Mouse (Mus musculus) embryonic fibroblast, embryonic 13.5 days (primary cell): ENCODE measurements at regions not wholly inside any gene's neighbourhood (a gene's known extent, or its start where the extent isn't known, plus 50 kb on each side); places are given as distances from the start of the nearest gene placed in this dataset.

Source experiments
- H3K27ac ChIP-seq: 2 replicates; pipeline ENCODE4 v1.5.1; 2012; ENCODE audit warnings: low read length, control low read depth, inconsistent platforms; ENCODE audit not compliant: insufficient read depth
- H3K4me1 ChIP-seq: 2 replicates; pipeline ENCODE4 v1.6.1; 2011; ENCODE audit warnings: low read length; ENCODE audit not compliant: control insufficient read depth, insufficient read depth
- H3K4me3 ChIP-seq: 2 replicates; pipeline ENCODE4 v1.5.1; 2011; ENCODE audit warnings: mild to moderate bottlenecking, control low read depth, low read length; ENCODE audit not compliant: insufficient read depth
- CTCF ChIP-seq: IDR thresholded peaks from 2 replicates; pipeline ENCODE4 v1.5.1; 2011; ENCODE audit warnings: mild to moderate bottlenecking, control low read depth, low read length, moderate library complexity, borderline replicate concordance; ENCODE audit not compliant: insufficient read depth
- POLR2A ChIP-seq: IDR thresholded peaks from 2 replicates; pipeline ENCODE4 v1.6.1; 2011; ENCODE audit warnings: low read depth, mild to moderate bottlenecking, control low read depth, low read length, moderate library complexity

- Histone ChIP-seq H3K4me1 (no peaks in the 10 kb centered on the region), H3K27ac (no peak overlapping the region), H3K4me3 (no peak overlapping the region)
- TF ChIP-seq CTCF (no peak), POLR2A (no peak)
Observed at GRCm38 (mm10) chr1:83878330-83879108, 470.5 kb upstream of the Sphkap start.

DNA sequence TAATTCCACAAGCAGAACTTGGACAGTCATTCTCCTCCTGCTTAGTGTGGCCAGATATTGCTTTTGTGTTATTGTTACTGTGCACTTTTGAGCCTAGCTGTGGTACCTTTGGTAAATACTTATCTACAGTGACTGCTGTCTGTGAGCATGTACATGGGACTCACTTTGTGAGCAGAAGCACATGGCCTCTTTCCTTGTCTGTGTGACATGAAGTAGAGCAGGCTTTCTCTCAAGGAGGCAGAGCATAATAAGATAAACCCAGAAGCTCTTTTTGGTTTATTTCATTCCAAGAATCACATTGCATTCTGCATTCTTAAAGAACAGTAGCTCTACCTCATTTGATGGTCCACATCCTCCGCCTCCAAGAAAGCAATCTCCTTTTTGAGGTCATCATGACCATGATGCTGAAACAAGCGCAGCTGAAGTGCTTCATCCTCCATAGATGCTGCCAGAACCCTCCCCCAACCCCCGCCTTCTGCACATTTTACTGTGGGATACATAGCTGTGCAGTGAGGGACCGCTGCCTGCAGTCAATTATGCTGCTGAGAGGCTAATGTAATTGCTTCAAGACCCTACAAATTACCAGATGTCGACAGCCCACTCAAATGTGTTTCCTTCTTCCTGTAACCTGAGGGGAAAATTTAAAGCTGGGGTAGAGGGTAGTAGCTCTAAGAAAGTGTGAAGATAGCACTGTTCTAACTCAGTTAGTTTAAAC lies 463.0 kb upstream of the Sphkap start:
- TF ChIP-seq POLR2A (no peak), CTCF (no peak)
- Histone ChIP-seq H3K4me3 (no peak overlapping the region), H3K4me1 (peaks cover 3% of the 10 kb centered on the region; the same call in 1 of the 2 replicates), H3K27ac (no peak overlapping the region)

- no peak overlapping the region for H3K4me3 ChIP-seq
- TF ChIP-seq POLR2A (no peak), CTCF (no peak)
- H3K4me1 ChIP-seq: peaks cover 3% of the 10 kb centered on the region; the same call in 1 of the 2 replicates
- H3K27ac ChIP-seq: no peak overlapping the region
Observed at GRCm38 (mm10) chr1:83869046-83869445, 461.0 kb upstream of the Sphkap start.

- Histone ChIP-seq H3K4me1 (peaks cover 6% of the 10 kb centered on the region; the same call in 1 of the 2 replicates), H3K4me3 (no peak overlapping the region), H3K27ac (no peak overlapping the region)
- TF ChIP-seq CTCF (no peak), POLR2A (no peak)
Observed at GRCm38 (mm10) chr1:83862541-83862940, 454.5 kb upstream of the Sphkap start.

DNA sequence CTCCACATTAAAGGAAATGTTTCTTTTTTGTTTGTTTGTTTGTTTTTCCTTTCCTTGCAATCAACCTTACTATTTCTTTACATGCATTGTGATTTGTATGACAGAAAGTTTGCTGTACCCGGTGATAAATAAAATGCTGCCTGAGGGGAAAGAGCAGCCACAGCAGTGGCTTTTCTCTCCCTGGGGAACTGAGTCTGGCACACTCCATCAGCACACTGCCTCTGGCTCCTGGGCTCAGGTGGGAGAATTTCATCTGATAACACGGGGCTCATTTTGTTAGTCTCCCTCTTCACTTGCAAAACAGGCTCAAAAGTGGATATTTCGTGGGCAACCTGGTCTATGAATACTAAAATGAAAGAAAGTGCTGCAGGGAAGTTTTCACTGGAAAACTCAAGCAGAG lies 454.1 kb upstream of the Sphkap start:
- Histone ChIP-seq H3K27ac (no peak overlapping the region), H3K4me1 (peaks cover 6% of the 10 kb centered on the region; the same call in 1 of the 2 replicates), H3K4me3 (no peak overlapping the region)
- TF ChIP-seq POLR2A (no peak), CTCF (no peak)

- no peak for TF ChIP-seq POLR2A
- TF ChIP-seq CTCF: no peak
- H3K27ac ChIP-seq: no peak overlapping the region
- H3K4me1 ChIP-seq: peaks cover 6% of the 10 kb centered on the region; the same call in 1 of the 2 replicates
- no peak overlapping the region for H3K4me3 ChIP-seq
Observed at GRCm38 (mm10) chr1:83859732-83860424, 451.9 kb upstream of the Sphkap start.

- TF ChIP-seq CTCF (no peak), POLR2A (no peak)
- Histone ChIP-seq H3K4me3 (no peak overlapping the region), H3K4me1 (peaks cover 13% of the 10 kb centered on the region; the same call in 1 of the 2 replicates), H3K27ac (no peak overlapping the region)
Observed at GRCm38 (mm10) chr1:83853996-83854395, 446.0 kb upstream of the Sphkap start.

DNA sequence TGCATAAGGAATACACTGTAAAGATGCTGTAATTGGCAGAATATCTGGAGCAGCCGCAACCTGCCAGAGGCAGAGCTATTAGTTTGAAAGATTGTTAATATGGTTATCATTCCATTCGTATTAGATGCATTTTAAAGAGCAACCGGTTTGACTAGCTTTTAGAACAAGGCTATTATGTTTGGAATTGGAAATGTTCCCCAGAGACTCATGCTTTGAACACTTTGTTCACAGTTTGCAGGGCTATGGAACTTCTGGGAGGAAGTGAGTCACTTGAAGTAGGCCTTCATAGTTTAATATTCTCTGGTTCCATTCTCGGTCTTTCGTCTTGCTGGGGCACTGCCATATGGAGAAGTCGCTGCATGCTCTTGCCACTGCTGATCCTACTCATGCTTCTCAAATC lies 443.1 kb upstream of the Sphkap start:
- Histone ChIP-seq H3K27ac (peak overlapping the region; percentile 88), H3K4me1 (peaks cover 10% of the 10 kb centered on the region; the same call in 1 of the 2 replicates), H3K4me3 (no peak overlapping the region)
- no peak for TF ChIP-seq POLR2A
- TF ChIP-seq CTCF: no peak

GRCm38 (mm10) chr1:83848414-83848813 lies 440.4 kb upstream of the Sphkap start:
- no peak overlapping the region for H3K27ac ChIP-seq
- TF ChIP-seq POLR2A (no peak), CTCF (no peak)
- peaks cover 10% of the 10 kb centered on the region; the same call in 1 of the 2 replicates for H3K4me1 ChIP-seq
- no peak overlapping the region for H3K4me3 ChIP-seq
